Mouse (Mus musculus): ENCODE measurements around the gene Krt80. TPM values are rescaled to one million over a fixed set of nuclear protein-coding genes. Genes with fewer than 3 reads are reported as not detected.

The Krt80 gene
- polyA plus RNA-seq, 1 experiment from 2014 or later, result 26.3 TPM

DNA sequence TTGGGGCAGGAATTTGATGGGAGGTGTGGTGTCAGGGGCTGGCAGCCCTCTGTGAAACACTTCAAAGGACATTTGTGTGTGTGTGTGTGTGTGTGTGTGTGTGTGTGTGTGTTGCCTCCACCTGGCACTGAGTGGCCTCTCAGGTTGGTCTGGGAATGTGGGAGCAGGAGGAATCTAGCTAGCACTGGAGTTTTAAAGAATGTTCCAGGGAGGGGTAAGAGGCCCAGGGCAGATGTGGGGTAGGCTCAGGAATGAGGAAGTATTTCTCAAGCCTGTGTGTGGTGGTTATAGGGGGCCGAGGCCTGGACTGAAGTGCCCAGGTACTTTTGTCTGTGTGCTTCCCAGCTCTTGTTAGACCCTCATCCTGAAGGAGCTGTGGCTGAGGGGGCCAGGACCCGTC, 40.8 kb upstream of the Krt80 start, which contains the start of gene Krt7:
Gene Krt7 (plus strand): TSS at position 269 of the 400 bp plus-strand sequence.
- 24% methylated on average over 2 of the region's 2 CpGs for WGBS
- peak within 1 kb of the TSS; percentile 43 for H3K4me3 ChIP-seq (ENCODE audit: low read depth, low read length)
- ATAC-seq (peak; percentile 91), DNase-seq (ENCODE audit: low spot score) (peak; percentile 95)
- H3K27me3 ChIP-seq (replicated peaks; ENCODE audit: insufficient read depth, low read length), result no peaks in the 10 kb centered on the region
- H3K36me3 ChIP-seq (ENCODE audit: insufficient read depth, low read length), result no peaks in the 10 kb centered on the region
- peak within 1 kb of the TSS; percentile 46 for H3K9ac ChIP-seq (replicated peaks; ENCODE audit: low read depth)
- H3K4me2 ChIP-seq (replicated peaks; ENCODE audit: low read depth, low read length), result peak within 1 kb of the TSS; percentile 57
- TF ChIP-seq CTCF (IDR thresholded peaks at IDR 0.05), result no peak
- TF ChIP-seq EP300 (IDR thresholded peaks at IDR 0.05), result peak; percentile 98
- no peaks in the 10 kb centered on the region for H3K9me3 ChIP-seq (ENCODE audit: low read length)
- peak within 1 kb of the TSS; percentile 94 for H3K27ac ChIP-seq (ENCODE audit: low read length)
- H3K4me1 ChIP-seq (ENCODE audit: insufficient read depth, low read depth, low read length), result no peaks in the 10 kb centered on the region

GRCm38 (mm10) chr15:101398269-101398668, 28.3 kb upstream of the Krt80 start:
- no peaks in the 10 kb centered on the region for H3K9me3 ChIP-seq (ENCODE audit: low read length)
- no peaks in the 10 kb centered on the region for H3K27me3 ChIP-seq (replicated peaks; ENCODE audit: insufficient read depth, low read length)
- H3K9ac ChIP-seq (replicated peaks; ENCODE audit: low read depth), result no peak overlapping the region
- H3K4me2 ChIP-seq (replicated peaks; ENCODE audit: low read depth, low read length), result no peak overlapping the region
- DNase-seq (ENCODE audit: low spot score) (peak; percentile 68), ATAC-seq (peak; percentile 81)
- H3K4me3 ChIP-seq (ENCODE audit: low read depth, low read length), result no peak overlapping the region
- H3K4me1 ChIP-seq (ENCODE audit: insufficient read depth, low read depth, low read length), result no peaks in the 10 kb centered on the region
- H3K36me3 ChIP-seq (ENCODE audit: insufficient read depth, low read length), result no peaks in the 10 kb centered on the region
- 60% methylated on average over 8 of the region's 8 CpGs for WGBS
- H3K27ac ChIP-seq (ENCODE audit: low read length), result no peak overlapping the region
- TF ChIP-seq EP300 (IDR thresholded peaks at IDR 0.05) (peak; percentile 41), CTCF (IDR thresholded peaks at IDR 0.05) (no peak)

GRCm38 (mm10) chr15:101397683-101398082, 27.7 kb upstream of the Krt80 start:
- 80% methylated on average over 2 of the region's 2 CpGs for whole genome bisulfite sequencing
- Histone ChIP-seq H3K27me3 (replicated peaks; ENCODE audit: insufficient read depth, low read length) (no peaks in the 10 kb centered on the region), H3K36me3 (ENCODE audit: insufficient read depth, low read length) (no peaks in the 10 kb centered on the region), H3K4me2 (replicated peaks; ENCODE audit: low read depth, low read length) (no peak overlapping the region), H3K9me3 (ENCODE audit: low read length) (no peaks in the 10 kb centered on the region), H3K27ac (ENCODE audit: low read length) (no peak overlapping the region), H3K4me3 (ENCODE audit: low read depth, low read length) (no peak overlapping the region), H3K4me1 (ENCODE audit: insufficient read depth, low read depth, low read length) (no peaks in the 10 kb centered on the region), H3K9ac (replicated peaks; ENCODE audit: low read depth) (no peak overlapping the region)
- TF ChIP-seq CTCF (IDR thresholded peaks at IDR 0.05) (no peak), EP300 (IDR thresholded peaks at IDR 0.05) (no peak)
- ATAC-seq, result no peak
- no peak for DNase-seq (ENCODE audit: low spot score)

DNA sequence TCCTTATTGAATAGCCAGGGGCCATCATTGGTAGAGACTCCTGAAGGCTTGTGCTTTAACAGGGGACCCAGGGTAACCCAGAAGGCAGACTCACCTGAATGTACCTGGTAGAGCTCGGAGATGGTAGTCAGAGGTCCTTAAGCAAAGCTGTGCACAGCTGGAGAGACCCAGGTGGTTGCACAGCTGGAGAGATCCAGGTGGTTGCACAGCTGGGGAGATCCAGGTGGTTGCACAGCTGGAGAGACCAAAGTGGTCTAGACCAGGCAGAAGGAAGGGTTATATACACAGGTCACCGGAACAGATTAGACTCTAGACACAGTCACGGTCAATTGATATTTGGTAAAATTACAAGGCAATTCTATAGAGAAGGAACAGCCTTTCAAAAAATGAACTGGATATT, 27.0 kb upstream of the Krt80 start:
- Histone ChIP-seq H3K4me1 (ENCODE audit: insufficient read depth, low read depth, low read length) (no peaks in the 10 kb centered on the region), H3K4me3 (ENCODE audit: low read depth, low read length) (no peak overlapping the region), H3K4me2 (replicated peaks; ENCODE audit: low read depth, low read length) (no peak overlapping the region), H3K27me3 (replicated peaks; ENCODE audit: insufficient read depth, low read length) (no peaks in the 10 kb centered on the region), H3K27ac (ENCODE audit: low read length) (no peak overlapping the region), H3K9ac (replicated peaks; ENCODE audit: low read depth) (no peak overlapping the region), H3K9me3 (ENCODE audit: low read length) (no peaks in the 10 kb centered on the region), H3K36me3 (ENCODE audit: insufficient read depth, low read length) (no peaks in the 10 kb centered on the region)
- ATAC-seq, result no peak
- whole genome bisulfite sequencing, result 72% methylated on average over 3 of the region's 3 CpGs
- no peak for TF ChIP-seq EP300 (IDR thresholded peaks at IDR 0.05)
- no peak for TF ChIP-seq CTCF (IDR thresholded peaks at IDR 0.05)
- no peak for DNase-seq (ENCODE audit: low spot score)

DNA sequence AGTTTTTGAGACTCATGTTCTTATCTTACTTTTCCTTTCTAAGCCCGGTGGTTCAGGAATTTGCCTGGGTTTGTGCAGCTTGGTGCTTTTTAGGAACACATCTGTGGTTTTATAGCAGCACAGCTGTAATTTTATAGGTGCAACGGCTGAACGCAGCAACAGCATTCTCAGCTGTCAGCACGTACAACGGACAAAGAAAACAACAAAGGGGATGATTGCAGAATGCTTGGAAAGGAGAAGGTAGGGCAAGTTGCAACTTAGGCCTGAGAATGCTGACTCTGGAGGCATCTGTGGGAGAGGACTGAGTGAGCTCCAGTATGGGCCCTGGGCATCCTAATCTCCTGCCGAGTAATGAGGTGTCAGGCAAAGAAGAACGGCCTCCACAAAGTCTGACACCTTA, 26.5 kb upstream of the Krt80 start:
- no peaks in the 10 kb centered on the region for H3K4me1 ChIP-seq (ENCODE audit: insufficient read depth, low read depth, low read length)
- DNase-seq (ENCODE audit: low spot score), result no peak
- H3K9me3 ChIP-seq (ENCODE audit: low read length), result no peaks in the 10 kb centered on the region
- ATAC-seq, result no peak
- no peak overlapping the region for H3K4me3 ChIP-seq (ENCODE audit: low read depth, low read length)
- H3K9ac ChIP-seq (replicated peaks; ENCODE audit: low read depth), result no peak overlapping the region
- H3K4me2 ChIP-seq (replicated peaks; ENCODE audit: low read depth, low read length), result no peak overlapping the region
- no peaks in the 10 kb centered on the region for H3K27me3 ChIP-seq (replicated peaks; ENCODE audit: insufficient read depth, low read length)
- no peak for TF ChIP-seq EP300 (IDR thresholded peaks at IDR 0.05)
- no peak for TF ChIP-seq CTCF (IDR thresholded peaks at IDR 0.05)
- WGBS, result 48% methylated on average over 7 of the region's 7 CpGs
- no peaks in the 10 kb centered on the region for H3K36me3 ChIP-seq (ENCODE audit: insufficient read depth, low read length)
- H3K27ac ChIP-seq (ENCODE audit: low read length), result no peak overlapping the region

DNA sequence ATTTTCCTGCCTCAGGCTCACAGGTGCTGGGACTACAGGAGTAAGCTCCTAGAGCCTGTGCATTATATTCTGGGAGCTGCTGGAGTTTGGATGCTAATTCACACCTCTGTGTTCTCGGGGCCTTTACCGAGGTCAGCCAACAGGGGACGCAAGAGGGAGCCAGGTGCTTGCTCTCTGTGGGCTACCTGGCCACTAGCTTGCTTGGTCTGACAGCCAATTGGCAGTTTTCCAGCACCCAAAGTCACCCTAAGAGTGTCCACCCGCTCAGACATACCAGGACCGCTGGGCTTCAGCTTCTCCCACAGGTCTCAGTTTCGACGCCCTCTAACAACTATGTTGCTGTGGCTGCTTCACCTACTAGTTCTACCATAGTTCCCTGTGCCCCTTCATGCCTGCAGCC, 24.9 kb upstream of the Krt80 start:
- no peaks in the 10 kb centered on the region for H3K9me3 ChIP-seq (ENCODE audit: low read length)
- DNase-seq (ENCODE audit: low spot score), result peak; percentile 9
- 69% methylated on average over 7 of the region's 7 CpGs for WGBS
- no peak overlapping the region for H3K9ac ChIP-seq (replicated peaks; ENCODE audit: low read depth)
- no peaks in the 10 kb centered on the region for H3K4me1 ChIP-seq (ENCODE audit: insufficient read depth, low read depth, low read length)
- no peaks in the 10 kb centered on the region for H3K36me3 ChIP-seq (ENCODE audit: insufficient read depth, low read length)
- H3K27me3 ChIP-seq (replicated peaks; ENCODE audit: insufficient read depth, low read length), result no peaks in the 10 kb centered on the region
- 0 out of 2 replicates have a peak, but pooled peaks have one; percentile 14 for ATAC-seq
- H3K4me2 ChIP-seq (replicated peaks; ENCODE audit: low read depth, low read length), result no peak overlapping the region
- no peak overlapping the region for H3K4me3 ChIP-seq (ENCODE audit: low read depth, low read length)
- TF ChIP-seq CTCF (IDR thresholded peaks at IDR 0.05) (peak; percentile 60), EP300 (IDR thresholded peaks at IDR 0.05) (no peak)
- H3K27ac ChIP-seq (ENCODE audit: low read length), result no peak overlapping the region

GRCm38 (mm10) chr15:101392251-101392650, 22.3 kb upstream of the Krt80 start:
- H3K4me3 ChIP-seq (ENCODE audit: low read depth, low read length), result no peak overlapping the region
- DNase-seq (ENCODE audit: low spot score), result no peak
- H3K36me3 ChIP-seq (ENCODE audit: insufficient read depth, low read length), result no peaks in the 10 kb centered on the region
- no peak overlapping the region for H3K4me2 ChIP-seq (replicated peaks; ENCODE audit: low read depth, low read length)
- no peak for ATAC-seq
- no peak for TF ChIP-seq CTCF (IDR thresholded peaks at IDR 0.05)
- TF ChIP-seq EP300 (IDR thresholded peaks at IDR 0.05), result no peak
- no peaks in the 10 kb centered on the region for H3K4me1 ChIP-seq (ENCODE audit: insufficient read depth, low read depth, low read length)
- H3K9me3 ChIP-seq (ENCODE audit: low read length), result no peaks in the 10 kb centered on the region
- no peak overlapping the region for H3K27ac ChIP-seq (ENCODE audit: low read length)
- 84% methylated on average over 5 of the region's 5 CpGs for WGBS
- H3K27me3 ChIP-seq (replicated peaks; ENCODE audit: insufficient read depth, low read length), result no peaks in the 10 kb centered on the region
- no peak overlapping the region for H3K9ac ChIP-seq (replicated peaks; ENCODE audit: low read depth)

Data from lung, postnatal 0 days (tissue).